Mouse (Mus musculus) kidney, postnatal 10 days (tissue): ENCODE results near the gene Pheta1.

Experiments
- DNase-seq: peaks from one replicate; pipeline ENCODE4 v3.0.0; 2021; ENCODE audit warnings: mixed read lengths

Gene Pheta1

GRCm38 (mm10) chr5:121894647-121895046 lies 45.9 kb downstream of the Pheta1 start:
- DNase-seq: no peak

GRCm38 (mm10) chr5:121895117-121895756 lies 46.5 kb downstream of the Pheta1 start:
- no peak for DNase-seq

- DNase-seq: no peak
Observed at GRCm38 (mm10) chr5:121902809-121903745, 54.3 kb downstream of the Pheta1 start.
